ENCODE assay signal across 12 mouse cellular contexts in the genomic region with DNA sequence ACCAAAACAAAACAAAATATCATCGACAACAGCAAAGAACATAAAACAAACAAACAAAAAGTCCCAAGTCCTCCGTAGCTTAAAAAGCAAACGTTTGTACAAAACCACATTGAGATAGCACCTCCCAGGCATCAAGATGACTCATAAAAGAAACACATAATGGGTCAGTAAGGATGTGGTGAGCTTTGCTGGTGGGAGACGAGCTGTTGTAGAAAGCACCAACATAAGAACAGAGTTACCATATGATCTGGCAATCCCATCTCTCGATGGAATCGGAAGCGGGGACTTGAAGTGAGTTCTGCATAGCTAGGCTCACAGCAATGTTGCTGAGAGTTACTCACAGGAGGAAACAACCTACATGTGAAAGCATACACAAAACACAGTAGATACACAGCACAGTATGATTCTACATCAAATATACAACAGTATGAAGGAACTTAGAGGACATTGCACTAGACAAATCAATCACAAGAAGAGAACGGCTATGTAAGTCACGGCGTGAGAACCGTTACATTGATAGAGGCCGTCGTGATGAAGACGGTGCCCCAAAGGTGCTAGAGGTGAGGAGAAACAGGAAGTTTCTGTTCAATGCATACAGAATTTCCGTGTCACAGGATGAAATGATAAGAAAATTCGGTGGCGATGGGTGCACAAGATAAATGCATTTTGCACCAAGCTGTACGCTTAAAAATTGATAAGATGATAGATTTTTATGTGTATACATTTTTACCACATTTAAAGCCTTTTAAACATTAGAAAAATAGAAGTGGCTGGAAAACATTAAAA. TPM values are rescaled to one million over a fixed set of nuclear protein-coding genes. Genes with fewer than 3 reads are reported as not detected.
DNase-seq lines count a peak whose midpoint lies in the region; ATAC-seq and TF ChIP-seq lines count a peak whose summit lies in the region.
"Had no signal": no experiment of that assay in that cellular context is flagged by ENCODE, and none has a peak within 500 bp of the region (broad histone marks: within the 10 kb centered on the region; RNA-seq: fewer than 3 reads in every experiment).

No protein-coding gene starts in this region.

- intact Hi-C loops in heart, postnatal 10 days (cut with DNase I): loop anchor here (2.0 to 10.0 kb wide), 5 partner anchors 373 to 903 kb away; no protein-coding TSS in a partner anchor

- ATAC-seq in monocyte, adult 5-6 weeks (replicated peaks; ENCODE audit: insufficient number of reproducible peaks, low FRiP score, low TSS enrichment, poor library complexity, severe bottlenecking): peak; percentile 58; the same call in 1 of the 2 replicates
- ATAC-seq: forebrain, embryonic 16.5 days had no signal

- H3K27ac ChIP-seq in bone marrow macrophage, adult 2 months (ENCODE audit: insufficient read depth, low read depth, low read length): no peak overlapping the region
- no peak overlapping the region for H3K27ac ChIP-seq in heart, embryonic 10.5 days
- H3K27ac ChIP-seq: heart, embryonic 15.5 days; kidney, embryonic 15.5 days; macrophage had no signal

- peak; percentile 20 for DNase-seq in 3134 (ENCODE audit: extremely low read depth, insufficient read length, low spot score)
- DNase-seq in CD4-positive, CD25-positive, alpha-beta regulatory T cell, adult 2 months (ENCODE audit: low read depth, low spot score): peak; percentile 71
- DNase-seq in gastrocnemius, postnatal 4 days (ENCODE audit: low spot score in 2 of 2): no peak
- DNase-seq in heart, embryonic 10.5 days (ENCODE audit: low spot score): no peak
- no peak for DNase-seq in heart, postnatal 10 days
- DNase-seq: gastrocnemius, postnatal 25 days had no signal

- 67% methylated on average over 18 of the region's 18 CpGs for WGBS in heart, embryonic 10.5 days

- no peaks in the 10 kb centered on the region for H3K36me3 ChIP-seq in heart, embryonic 10.5 days
- H3K36me3 ChIP-seq: heart, embryonic 15.5 days; kidney, embryonic 15.5 days had no signal

- peaks cover 12% of the 10 kb centered on the region for H3K4me1 ChIP-seq in bone marrow macrophage, adult 2 months (ENCODE audit: control insufficient read depth, insufficient read depth, low read length)
- H3K4me1 ChIP-seq in heart, embryonic 10.5 days: no peaks in the 10 kb centered on the region

- no peak for TF ChIP-seq CTCF in bone marrow macrophage, adult 2 months (IDR thresholded peaks at IDR 0.05; ENCODE audit: low read depth, low read length)

- no peaks in the 10 kb centered on the region for H3K27me3 ChIP-seq in heart, embryonic 10.5 days (ENCODE audit: insufficient read depth, poor library complexity, severe bottlenecking)
- H3K27me3 ChIP-seq: heart, embryonic 15.5 days had no signal

- no peak for TF ChIP-seq POLR2A in bone marrow macrophage, adult 2 months (IDR thresholded peaks at IDR 0.05; ENCODE audit: borderline replicate concordance, low read depth, low read length)

- H3K4me3 ChIP-seq in bone marrow macrophage, adult 2 months (ENCODE audit: insufficient read depth, low read length): peak overlapping the region; percentile 18; the same call in 1 of the 2 replicates
- no peak overlapping the region for H3K4me3 ChIP-seq in heart, embryonic 10.5 days
- H3K4me3 ChIP-seq: heart, embryonic 15.5 days; kidney, embryonic 15.5 days had no signal

- H3K9me3 ChIP-seq in heart, embryonic 10.5 days: no peaks in the 10 kb centered on the region
- H3K9me3 ChIP-seq: heart, embryonic 15.5 days; kidney, embryonic 15.5 days had no signal

RNA-seq across cellular contexts. Expression of a gene that starts 27.9 kb away (rescaled TPM):
- not detected in 2 replicates for polyA plus RNA-seq in bone marrow macrophage, adult 2 months (2012; ENCODE audit: insufficient read depth, insufficient read length, missing spikeins)
- not detected in 3 replicates for total RNA-seq in monocyte, adult 5-6 weeks (2017)
- total RNA-seq in gastrocnemius, postnatal 4 days (2021): under 1 TPM in 1 of 2 experiments, not detected in 1; 0.42 TPM
- 0.20 and 0.21 TPM in 2 replicates for polyA plus RNA-seq in heart, embryonic 10.5 days (2016; fragmentation: Nextera tagmentation; extraction: Ambion mirVana)
- total RNA-seq in heart, postnatal 10 days (2021): not detected
- total RNA-seq: gastrocnemius, postnatal 25 days had no signal
- polyA plus RNA-seq: macrophage had no signal

RNA-seq across cellular contexts. Expression of a gene that starts 59.9 kb away (rescaled TPM):
- polyA plus RNA-seq in bone marrow macrophage, adult 2 months (2012; ENCODE audit: insufficient read depth, insufficient read length, missing spikeins): 47.8 and 50.9 TPM in 2 replicates
- total RNA-seq in monocyte, adult 5-6 weeks (2017): 66.6 to 145 TPM (median 139 TPM) in 3 replicates
- total RNA-seq in gastrocnemius, postnatal 4 days (2021): 10 to 100 TPM; 25.3 to 31.6 TPM
- 45.3 and 66.4 TPM in 2 replicates for polyA plus RNA-seq in heart, embryonic 10.5 days (2016; fragmentation: Nextera tagmentation; extraction: Ambion mirVana)
- total RNA-seq in heart, postnatal 10 days (2021): 10 to 100 TPM; 17.8 to 21.1 TPM

Comparison
In these comparisons a context has a peak if more than half of its experiments do, and no peak if none do; other contexts are left out.
1. DNase-seq: peak in 3134 (single experiment) and CD4-positive, CD25-positive, alpha-beta regulatory T cell, adult 2 months (single experiment); none in gastrocnemius, postnatal 4 days (0 of 2), heart, embryonic 10.5 days (single experiment) and heart, postnatal 10 days (0 of 2).